Mouse (Mus musculus): Measurements from ENCODE around the gene Klhl36. TPM values are rescaled to one million over a fixed set of nuclear protein-coding genes. Genes with fewer than 3 reads are reported as not detected.

Gene Klhl36
- polyA plus RNA-seq, 1 experiment from 2014 or later: 13.0 TPM

DNA sequence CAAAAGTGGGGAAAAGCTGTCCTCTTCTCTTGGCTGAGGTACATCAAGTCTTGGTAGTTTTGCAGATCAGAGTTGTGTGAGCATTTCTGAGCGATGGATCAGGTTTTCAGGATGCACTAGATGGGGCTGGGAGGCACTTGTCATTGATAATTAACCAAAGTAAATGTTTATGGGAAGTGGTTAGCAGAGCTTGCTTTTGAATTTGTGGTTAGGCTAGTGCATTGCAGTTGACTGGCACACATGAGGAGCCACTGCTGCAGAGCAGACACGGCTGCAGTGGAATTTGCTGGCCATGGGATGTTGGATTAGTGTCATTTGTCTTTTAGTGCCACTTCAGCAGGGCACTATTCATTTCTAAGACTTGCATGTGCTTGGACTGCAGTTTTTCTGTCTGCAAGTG lies 52.1 kb downstream of the Klhl36 start:
- Histone ChIP-seq H3K4me2 (replicated peaks) (peak overlapping the region; percentile 84; the same call in 1 of the 2 replicates), H3K36me3 (peaks cover 5% of the 10 kb centered on the region; the same call in 1 of the 2 replicates), H3K27ac (no peak overlapping the region), H3K4me1 (replicated peaks) (peaks cover 63% of the 10 kb centered on the region), H3K9me3 (no peaks in the 10 kb centered on the region), H3K9ac (replicated peaks) (peak overlapping the region; percentile 41; the same call in 1 of the 2 replicates), H3K4me3 (replicated peaks) (no peak overlapping the region), H3K27me3 (no peaks in the 10 kb centered on the region)
- 51% methylated on average over 2 of the region's 2 CpGs for WGBS
- ATAC-seq: no peak

DNA sequence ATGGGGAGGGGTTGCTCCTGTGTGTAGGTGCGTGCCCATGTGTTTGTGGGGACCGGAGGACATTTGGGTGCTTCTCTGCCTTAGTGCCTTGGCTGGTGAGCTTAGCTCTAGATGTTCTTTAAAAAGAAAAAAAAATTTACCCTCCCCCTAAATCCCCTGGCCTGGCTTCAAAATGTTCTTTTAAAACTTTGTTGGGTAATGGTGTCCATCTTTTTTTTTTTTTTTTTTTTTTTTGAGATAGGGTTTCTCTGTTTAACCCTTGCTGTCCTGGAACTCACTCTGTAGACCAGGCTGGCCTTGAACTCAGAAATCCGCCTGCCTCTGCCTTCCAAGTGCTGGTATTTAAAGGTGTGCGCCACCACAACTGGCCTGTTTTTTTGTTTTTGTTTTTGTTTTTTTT lies 53.2 kb downstream of the Klhl36 start:
- 95% methylated on average over 4 of the region's 4 CpGs for WGBS
- H3K9me3 ChIP-seq: no peaks in the 10 kb centered on the region
- no peak overlapping the region for H3K4me3 ChIP-seq (replicated peaks)
- no peak for ATAC-seq
- no peak overlapping the region for H3K4me2 ChIP-seq (replicated peaks)
- no peak overlapping the region for H3K9ac ChIP-seq (replicated peaks)
- H3K36me3 ChIP-seq: peaks cover 5% of the 10 kb centered on the region; the same call in 1 of the 2 replicates
- H3K27me3 ChIP-seq: no peaks in the 10 kb centered on the region
- H3K27ac ChIP-seq: no peak overlapping the region
- peaks cover 56% of the 10 kb centered on the region for H3K4me1 ChIP-seq (replicated peaks)

DNA sequence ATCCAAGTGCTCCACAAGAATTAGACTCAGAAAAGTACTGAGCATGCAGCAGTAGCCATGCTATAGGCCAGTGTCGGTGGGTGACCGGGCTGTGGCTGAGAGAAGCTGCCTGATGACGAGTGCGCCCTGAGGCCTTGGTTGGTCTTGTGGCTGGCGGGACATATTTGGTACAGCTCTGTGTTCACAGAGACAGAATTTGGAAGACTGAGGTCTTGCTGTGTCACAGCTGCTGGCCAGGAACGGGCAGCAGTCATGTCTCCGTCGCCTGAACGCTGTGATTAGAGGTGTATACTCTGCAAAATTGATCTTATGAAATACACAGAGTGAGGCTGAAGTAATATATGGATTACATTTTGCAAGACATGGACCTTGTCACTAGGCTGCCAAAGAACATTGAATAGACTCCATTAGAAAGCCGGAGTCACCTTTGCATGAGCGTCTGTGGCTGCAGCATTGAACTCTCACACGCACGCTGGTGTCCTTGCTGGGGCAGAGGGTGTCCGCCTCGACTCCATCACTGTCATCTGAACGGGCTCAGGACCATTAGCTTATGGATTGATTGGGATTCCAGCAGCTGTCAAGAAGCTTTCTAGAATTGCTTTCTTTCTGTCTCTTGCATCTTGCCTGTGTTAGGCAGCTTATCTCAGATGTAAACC lies 54.3 kb downstream of the Klhl36 start:
- H3K4me1 ChIP-seq (replicated peaks): peaks cover 55% of the 10 kb centered on the region
- no peaks in the 10 kb centered on the region for H3K9me3 ChIP-seq
- no peak for ATAC-seq
- H3K4me3 ChIP-seq (replicated peaks): no peak overlapping the region
- no peak overlapping the region for H3K27ac ChIP-seq
- H3K4me2 ChIP-seq (replicated peaks): no peak overlapping the region
- WGBS: 84% methylated on average over 16 of the region's 16 CpGs
- peaks cover 5% of the 10 kb centered on the region; the same call in 1 of the 2 replicates for H3K36me3 ChIP-seq
- H3K9ac ChIP-seq (replicated peaks): peak overlapping the region; percentile 44; the same call in 1 of the 2 replicates
- H3K27me3 ChIP-seq: no peaks in the 10 kb centered on the region

DNA sequence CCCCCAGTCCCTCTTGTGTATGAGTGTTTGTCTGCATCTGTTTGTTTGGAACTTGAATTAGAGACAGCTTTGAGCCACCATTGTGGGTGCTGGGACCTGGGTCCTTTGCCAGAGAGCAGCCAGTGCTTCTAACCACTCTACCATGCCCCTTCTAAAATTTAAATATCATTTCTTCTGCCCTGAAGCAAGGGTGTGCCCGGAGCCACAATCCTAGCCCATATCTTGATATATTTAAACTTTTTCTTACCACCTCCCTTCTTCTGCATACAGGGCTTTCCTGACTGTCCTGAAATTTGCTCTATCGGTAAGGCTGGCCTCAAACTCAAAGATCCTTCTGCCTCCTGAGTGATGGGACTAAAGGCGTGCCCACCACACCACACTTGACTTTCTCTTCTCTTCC lies 55.3 kb downstream of the Klhl36 start:
- Histone ChIP-seq H3K27ac (no peak overlapping the region), H3K4me3 (replicated peaks) (no peak overlapping the region), H3K36me3 (peaks cover 5% of the 10 kb centered on the region; the same call in 1 of the 2 replicates), H3K27me3 (no peaks in the 10 kb centered on the region), H3K9me3 (no peaks in the 10 kb centered on the region), H3K9ac (replicated peaks) (no peak overlapping the region), H3K4me1 (replicated peaks) (peaks cover 52% of the 10 kb centered on the region), H3K4me2 (replicated peaks) (no peak overlapping the region)
- WGBS: 97% methylated on average over 3 of the region's 3 CpGs
- no peak for ATAC-seq

DNA sequence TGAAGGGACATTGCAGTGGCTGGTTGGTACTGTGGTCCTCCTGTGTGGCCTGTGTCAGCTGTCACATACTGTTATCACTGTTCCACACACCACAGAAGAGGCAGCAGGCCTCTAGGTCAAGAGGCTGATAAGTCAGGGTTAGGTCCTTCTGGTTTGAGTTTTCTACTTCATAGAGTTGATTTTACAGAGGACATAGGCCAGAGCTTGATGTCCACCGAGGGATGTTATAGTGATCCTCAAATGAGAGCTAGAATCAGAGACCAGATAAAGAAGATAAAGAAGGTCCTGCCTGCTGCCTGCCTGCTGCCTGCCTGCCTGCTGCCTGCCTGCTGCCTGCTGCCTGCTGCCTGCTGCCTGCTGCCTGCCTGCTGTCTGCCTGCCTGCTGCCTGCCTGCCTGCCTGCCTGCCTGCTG lies 56.1 kb downstream of the Klhl36 start:
- H3K9ac ChIP-seq (replicated peaks): no peak overlapping the region
- no peak for ATAC-seq
- 89% methylated on average over 1 of the region's 1 CpGs for WGBS

DNA sequence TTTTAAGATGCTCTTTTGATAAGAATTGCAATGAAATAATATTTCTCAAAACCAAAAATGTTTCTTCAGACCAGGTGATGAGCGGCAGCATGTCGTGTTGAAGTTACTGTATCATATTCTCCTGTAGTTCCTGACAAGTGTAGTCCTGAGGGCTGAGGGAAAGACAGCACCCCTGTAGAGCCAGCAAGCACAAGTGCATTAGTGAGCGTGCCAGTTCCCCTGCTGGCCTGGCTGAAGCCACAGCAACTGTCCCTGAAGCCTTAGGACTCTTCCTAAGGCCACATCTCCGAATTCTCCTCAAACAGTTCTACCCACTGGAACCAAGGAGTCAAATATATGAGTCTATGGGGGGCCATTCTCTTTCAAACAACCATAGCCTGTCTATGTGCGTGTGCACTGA lies 61.2 kb downstream of the Klhl36 start:
- Histone ChIP-seq H3K9me3 (no peaks in the 10 kb centered on the region), H3K27ac (no peak overlapping the region), H3K9ac (replicated peaks) (no peak overlapping the region), H3K36me3 (peaks cover 3% of the 10 kb centered on the region; the same call in 1 of the 2 replicates), H3K27me3 (no peaks in the 10 kb centered on the region), H3K4me2 (replicated peaks) (no peak overlapping the region), H3K4me1 (replicated peaks) (peaks cover 22% of the 10 kb centered on the region), H3K4me3 (replicated peaks) (no peak overlapping the region)
- WGBS: 82% methylated on average over 5 of the region's 5 CpGs
- ATAC-seq: no peak

More for the DNA sequence above, 56.1 kb downstream of the Klhl36 start:
- peaks cover 48% of the 10 kb centered on the region for H3K4me1 ChIP-seq (replicated peaks)
- H3K36me3 ChIP-seq: peaks cover 5% of the 10 kb centered on the region; the same call in 1 of the 2 replicates
- no peak overlapping the region for H3K4me3 ChIP-seq (replicated peaks)
- no peak overlapping the region for H3K27ac ChIP-seq
- H3K27me3 ChIP-seq: no peaks in the 10 kb centered on the region
- H3K4me2 ChIP-seq (replicated peaks): no peak overlapping the region
- no peaks in the 10 kb centered on the region for H3K9me3 ChIP-seq

DNA sequence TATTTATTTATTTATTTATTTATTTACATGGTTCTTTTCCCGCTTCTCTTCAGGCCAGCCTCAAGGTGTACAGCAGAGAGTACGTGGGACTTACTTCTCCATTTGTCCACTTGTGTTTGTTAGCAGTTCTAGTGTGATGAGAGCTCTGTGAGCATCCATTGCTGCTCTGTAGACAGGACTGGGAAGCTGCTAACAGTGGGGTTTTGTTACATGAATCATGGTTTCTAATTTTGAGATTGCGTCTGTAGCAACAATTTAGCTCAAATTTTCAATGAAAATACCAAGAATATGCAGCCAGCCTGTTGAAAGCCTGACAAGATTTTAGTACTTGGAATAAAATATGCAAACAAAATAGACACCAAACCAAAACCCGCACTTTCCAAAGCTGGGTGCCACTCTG lies 63.4 kb downstream of the Klhl36 start:
- peaks cover 35% of the 10 kb centered on the region for H3K4me1 ChIP-seq (replicated peaks)
- no peak for ATAC-seq
- H3K36me3 ChIP-seq: no peaks in the 10 kb centered on the region
- no peaks in the 10 kb centered on the region for H3K9me3 ChIP-seq
- no peak overlapping the region for H3K4me3 ChIP-seq (replicated peaks)
- no peak overlapping the region for H3K4me2 ChIP-seq (replicated peaks)
- no peak overlapping the region for H3K9ac ChIP-seq (replicated peaks)
- no peaks in the 10 kb centered on the region for H3K27me3 ChIP-seq
- WGBS: 93% methylated on average over 4 of the region's 4 CpGs
- no peak overlapping the region for H3K27ac ChIP-seq

DNA sequence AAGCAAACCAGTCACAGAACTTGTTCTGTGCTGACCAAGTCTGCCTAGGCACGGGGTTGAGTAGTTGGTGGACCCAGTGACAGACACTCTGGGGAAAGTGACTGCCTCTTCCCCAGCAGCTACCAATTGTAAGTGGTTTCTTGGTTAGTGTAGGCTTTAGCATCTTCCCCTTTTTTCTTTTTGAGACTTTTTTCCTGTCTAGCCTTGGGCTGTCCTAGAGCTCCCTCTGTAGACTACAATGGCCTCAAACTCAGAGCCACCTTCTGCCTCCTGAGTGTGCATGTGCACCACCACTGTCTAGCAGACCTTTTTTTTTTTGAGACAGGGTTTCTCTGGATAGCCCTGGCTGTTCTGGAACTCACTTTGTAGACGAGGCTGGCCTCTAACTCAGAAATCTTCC lies 64.4 kb downstream of the Klhl36 start:
- H3K9ac ChIP-seq (replicated peaks): no peak overlapping the region
- H3K4me1 ChIP-seq (replicated peaks): peaks cover 37% of the 10 kb centered on the region
- ATAC-seq: no peak
- H3K9me3 ChIP-seq: no peaks in the 10 kb centered on the region
- no peak overlapping the region for H3K27ac ChIP-seq
- H3K4me3 ChIP-seq (replicated peaks): no peak overlapping the region
- WGBS: 81% methylated on average over 2 of the region's 2 CpGs
- H3K4me2 ChIP-seq (replicated peaks): no peak overlapping the region
- H3K27me3 ChIP-seq: no peaks in the 10 kb centered on the region
- no peaks in the 10 kb centered on the region for H3K36me3 ChIP-seq

Other genes with a start within 250 kb of the Klhl36 start
- not detected in 2 replicates for gene Adad2, start 249.5 kb upstream of the Klhl36 start, polyA plus RNA-seq (2015; fragmentation: Nextera tagmentation; extraction: Ambion mirVana)
- 0.08 and 0.47 TPM in 2 replicates for gene Kcng4, start 226.6 kb upstream of the Klhl36 start, polyA plus RNA-seq (2015; fragmentation: Nextera tagmentation; extraction: Ambion mirVana)
- 2.0 and 2.1 TPM in 2 replicates for gene Wfdc1, start 195.9 kb upstream of the Klhl36 start, polyA plus RNA-seq (2015; fragmentation: Nextera tagmentation; extraction: Ambion mirVana)
- not detected in 2 replicates for gene Atp2c2, start 162.3 kb upstream of the Klhl36 start, polyA plus RNA-seq (2015; fragmentation: Nextera tagmentation; extraction: Ambion mirVana)
- 10.9 and 11.0 TPM in 2 replicates for gene Tldc1, start 83.8 kb upstream of the Klhl36 start, polyA plus RNA-seq (2015; fragmentation: Nextera tagmentation; extraction: Ambion mirVana)
- gene Cotl1, start 21.7 kb upstream of the Klhl36 start, polyA plus RNA-seq (2015; fragmentation: Nextera tagmentation; extraction: Ambion mirVana): 79.8 and 105 TPM in 2 replicates
- 130 and 137 TPM in 2 replicates for gene Usp10, start 48.1 kb downstream of the Klhl36 start, polyA plus RNA-seq (2015; fragmentation: Nextera tagmentation; extraction: Ambion mirVana)
- gene Gm20388, start 48.6 kb downstream of the Klhl36 start, polyA plus RNA-seq (2015; fragmentation: Nextera tagmentation; extraction: Ambion mirVana): 4.4 and 10.3 TPM in 2 replicates
- gene Crispld2, start 130.2 kb downstream of the Klhl36 start, polyA plus RNA-seq (2015; fragmentation: Nextera tagmentation; extraction: Ambion mirVana): 1.9 and 2.1 TPM in 2 replicates
- 28.3 and 30.2 TPM in 2 replicates for gene Zdhhc7, start 239.2 kb downstream of the Klhl36 start, polyA plus RNA-seq (2015; fragmentation: Nextera tagmentation; extraction: Ambion mirVana)

Measured in midbrain, embryonic 13.5 days (tissue).